15 mouse cellular contexts compared by ENCODE assay signal in the genomic region with DNA sequence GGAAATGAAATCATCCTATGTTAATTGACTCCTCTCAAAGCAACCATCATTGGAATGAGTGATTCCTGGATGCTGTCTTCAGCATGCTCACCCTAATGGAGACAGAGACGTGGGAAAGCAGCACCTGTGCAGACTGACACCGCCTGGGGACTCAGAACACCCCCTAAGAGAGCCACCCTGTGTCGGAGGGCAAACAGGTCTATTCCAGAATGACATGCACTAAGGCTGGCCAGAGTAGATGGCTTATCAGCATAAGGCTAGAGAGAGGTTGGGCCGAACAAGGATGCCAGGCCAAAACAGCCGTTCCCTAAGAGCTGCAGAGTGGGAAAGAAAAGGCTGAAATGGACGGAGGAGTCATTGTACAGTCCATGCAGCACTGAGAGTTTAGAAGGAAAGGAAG. TPM values are rescaled to one million over a fixed set of nuclear protein-coding genes. Genes with fewer than 3 reads are reported as not detected.
DNase-seq lines count a peak whose midpoint lies in the region; ATAC-seq and TF ChIP-seq lines count a peak whose summit lies in the region.
"Had no signal": no experiment of that assay in that cellular context is flagged by ENCODE, and none has a peak within 500 bp of the region (broad histone marks: within the 10 kb centered on the region; RNA-seq: fewer than 3 reads in every experiment).

No protein-coding gene starts in this region.

- 0 out of 2 replicates have a peak, but pooled peaks have one; percentile 36 for ATAC-seq in intestine, embryonic 14.5 days (replicated peaks; ENCODE audit: low FRiP score, low TSS enrichment, low read depth)
- ATAC-seq in intestine, postnatal 0 days = no peak
- 0 out of 2 replicates have a peak, but pooled peaks have one; percentile 1 for ATAC-seq in monocyte, adult 5-6 weeks (replicated peaks; ENCODE audit: insufficient number of reproducible peaks, low FRiP score, low TSS enrichment, poor library complexity, severe bottlenecking)
- ATAC-seq: activated CD4-positive, CD25-positive, alpha-beta regulatory T cell, adult 4 months; forebrain, embryonic 13.5 days; forebrain, embryonic 15.5 days; forebrain, postnatal 0 days had no signal

- no peaks in the 10 kb centered on the region for H3K27me3 ChIP-seq in cerebellum, adult 2 months (ENCODE audit: control insufficient read depth, insufficient read depth, low read length)
- H3K27me3 ChIP-seq in intestine, embryonic 14.5 days (replicated peaks; ENCODE audit: control insufficient read depth, insufficient read depth, low read length) = no peaks in the 10 kb centered on the region
- no peaks in the 10 kb centered on the region for H3K27me3 ChIP-seq in intestine, postnatal 0 days (replicated peaks; ENCODE audit: control insufficient read depth, insufficient read depth, low read length)
- H3K27me3 ChIP-seq: CH12.LX; embryonic facial prominence, embryonic 12.5 days; forebrain, embryonic 13.5 days; forebrain, embryonic 15.5 days; Patski had no signal

- no peak overlapping the region for H3K4me3 ChIP-seq in cerebellum, adult 2 months (replicated peaks; ENCODE audit: insufficient read depth, low read depth, low read length)
- no peak overlapping the region for H3K4me3 ChIP-seq in intestine, embryonic 14.5 days (ENCODE audit: low read depth, low read length)
- H3K4me3 ChIP-seq in intestine, postnatal 0 days (ENCODE audit: low read depth, low read length) = no peak overlapping the region
- H3K4me3 ChIP-seq: embryonic facial prominence, embryonic 10.5 days; embryonic facial prominence, embryonic 12.5 days; forebrain, embryonic 13.5 days; forebrain, embryonic 15.5 days had no signal

- no peak overlapping the region for H3K4me2 ChIP-seq in intestine, embryonic 14.5 days (ENCODE audit: low read length)
- no peak overlapping the region for H3K4me2 ChIP-seq in intestine, postnatal 0 days (replicated peaks; ENCODE audit: low read depth)
- H3K4me2 ChIP-seq: embryonic facial prominence, embryonic 12.5 days; forebrain, embryonic 13.5 days; forebrain, embryonic 15.5 days had no signal

- WGBS in cerebellum, adult 2 months = 80% methylated on average over 6 of the region's 6 CpGs
- 84% methylated on average over 6 of the region's 6 CpGs for WGBS in intestine, embryonic 14.5 days
- WGBS in intestine, postnatal 0 days = 83% methylated on average over 6 of the region's 6 CpGs

- H3K36me3 ChIP-seq in intestine, embryonic 14.5 days (ENCODE audit: control insufficient read depth, insufficient read depth, low read length) = no peaks in the 10 kb centered on the region; the same call in 1 of the 2 replicates
- peaks cover 8% of the 10 kb centered on the region; the same call in 1 of the 2 replicates for H3K36me3 ChIP-seq in intestine, postnatal 0 days (ENCODE audit: control insufficient read depth, insufficient read depth)
- H3K36me3 ChIP-seq: embryonic facial prominence, embryonic 10.5 days; embryonic facial prominence, embryonic 12.5 days; forebrain, embryonic 15.5 days had no signal

- peak overlapping the region; percentile 10 for H3K27ac ChIP-seq in cerebellum, adult 2 months (ENCODE audit: insufficient read depth, low read length)
- no peak overlapping the region for H3K27ac ChIP-seq in intestine, embryonic 14.5 days (ENCODE audit: low read depth)
- no peak overlapping the region for H3K27ac ChIP-seq in intestine, postnatal 0 days (ENCODE audit: low read depth, low read length)
- H3K27ac ChIP-seq: embryonic facial prominence, embryonic 10.5 days; embryonic facial prominence, embryonic 12.5 days; forebrain, embryonic 13.5 days; forebrain, embryonic 15.5 days had no signal

- TF ChIP-seq CTCF in cerebellum, adult 2 months (IDR thresholded peaks at IDR 0.05; ENCODE audit: borderline replicate concordance, insufficient read depth, low read depth, low read length) = no peak
- no peak for TF ChIP-seq CTCF in intestine, postnatal 0 days (IDR thresholded peaks at IDR 0.05; ENCODE audit: low read depth)

- peaks cover 49% of the 10 kb centered on the region for H3K4me1 ChIP-seq in cerebellum, adult 2 months (ENCODE audit: control insufficient read depth, insufficient read depth, low read length)
- no peaks in the 10 kb centered on the region for H3K4me1 ChIP-seq in intestine, embryonic 14.5 days (replicated peaks; ENCODE audit: control insufficient read depth, insufficient read depth, low read length)
- no peaks in the 10 kb centered on the region for H3K4me1 ChIP-seq in intestine, postnatal 0 days (replicated peaks; ENCODE audit: control insufficient read depth, insufficient read depth, low read length)

- DNase-seq in cerebellum, adult 2 months = no peak
- no peak for DNase-seq in cerebellum, adult 9-11 months
- DNase-seq in intestine, embryonic 14.5 days (ENCODE audit: low spot score) = no peak
- DNase-seq in lung, postnatal 36 days = no peak

- no peaks in the 10 kb centered on the region for H3K9me3 ChIP-seq in intestine, embryonic 14.5 days (ENCODE audit: control insufficient read depth, low read length)
- H3K9me3 ChIP-seq in intestine, postnatal 0 days (ENCODE audit: control insufficient read depth) = no peaks in the 10 kb centered on the region
- H3K9me3 ChIP-seq: embryonic facial prominence, embryonic 10.5 days; embryonic facial prominence, embryonic 12.5 days; forebrain, embryonic 13.5 days; forebrain, embryonic 15.5 days; G1E had no signal

- no peak overlapping the region for H3K9ac ChIP-seq in intestine, embryonic 14.5 days (ENCODE audit: low read length)
- no peak overlapping the region for H3K9ac ChIP-seq in intestine, postnatal 0 days (ENCODE audit: low read depth, low read length)
- H3K9ac ChIP-seq: embryonic facial prominence, embryonic 12.5 days; forebrain, embryonic 13.5 days; forebrain, embryonic 15.5 days; forebrain, postnatal 0 days had no signal

- no peak for TF ChIP-seq POLR2A in cerebellum, adult 2 months (IDR thresholded peaks at IDR 0.05; ENCODE audit: borderline replicate concordance, insufficient read depth, low read length)

RNA-seq across cellular contexts. Expression of a gene that starts 16.4 kb away (rescaled TPM):
- polyA plus RNA-seq in cerebellum, adult 2 months (2012; rRNA removed) = 122 and 132 TPM in 2 replicates
- polyA plus RNA-seq in intestine, embryonic 14.5 days (2014; fragmentation: Nextera tagmentation; extraction: Ambion mirVana) = 69.2 and 72.1 TPM in 2 replicates
- polyA plus RNA-seq in intestine, postnatal 0 days (2015; fragmentation: Nextera tagmentation; extraction: Ambion mirVana) = 33.8 and 34.0 TPM in 2 replicates
- total RNA-seq in monocyte, adult 5-6 weeks (2017) = 57.1 to 117 TPM (median 73.5 TPM) in 3 replicates
